In genomic region chr6:86547880-86548367, GRCm38 (mm10) we compare ENCODE assay signal across 8 mouse cellular contexts. TPM values are rescaled to one million over a fixed set of nuclear protein-coding genes. Genes with fewer than 3 reads are reported as not detected.
DNase-seq lines count a peak whose midpoint lies in the region; ATAC-seq and TF ChIP-seq lines count a peak whose summit lies in the region.

No protein-coding gene starts in this region.

- no peak for ATAC-seq in intestine, embryonic 14.5 days (replicated peaks; ENCODE audit: low FRiP score, low TSS enrichment, low read depth)
- ATAC-seq in liver, postnatal 0 days: peak; percentile 92
- peak; percentile 87 for ATAC-seq in stomach, embryonic 15.5 days (ENCODE audit: insufficient read depth, low FRiP score, low read depth)

- peak overlapping the region; percentile 43; the same call in 1 of the 2 replicates for H3K27ac ChIP-seq in intestine, embryonic 14.5 days (ENCODE audit: low read depth)
- peak overlapping the region; percentile 91 for H3K27ac ChIP-seq in liver, postnatal 0 days (ENCODE audit: low read depth)
- H3K27ac ChIP-seq in stomach, embryonic 15.5 days: peak overlapping the region; percentile 64

- H3K36me3 ChIP-seq in intestine, embryonic 14.5 days (ENCODE audit: control insufficient read depth, insufficient read depth, low read length): peaks cover 51% of the 10 kb centered on the region
- peaks cover 22% of the 10 kb centered on the region; the same call in 1 of the 2 replicates for H3K36me3 ChIP-seq in liver, postnatal 0 days (replicated peaks; ENCODE audit: insufficient read depth, low read length)
- H3K36me3 ChIP-seq in stomach, embryonic 15.5 days: peaks cover 29% of the 10 kb centered on the region

- no peaks in the 10 kb centered on the region for H3K27me3 ChIP-seq in intestine, embryonic 14.5 days (replicated peaks; ENCODE audit: control insufficient read depth, insufficient read depth, low read length)
- H3K27me3 ChIP-seq in liver, postnatal 0 days (ENCODE audit: insufficient read depth, low read length): no peaks in the 10 kb centered on the region
- H3K27me3 ChIP-seq in stomach, embryonic 15.5 days (replicated peaks): no peaks in the 10 kb centered on the region

- WGBS in intestine, embryonic 14.5 days: 43% methylated on average over 8 of the region's 8 CpGs
- WGBS in liver, postnatal 0 days (ENCODE audit: insufficient replicate concordance): 31% methylated on average over 8 of the region's 8 CpGs
- 42% methylated on average over 8 of the region's 8 CpGs for WGBS in stomach, embryonic 15.5 days

- no peak overlapping the region for H3K4me2 ChIP-seq in intestine, embryonic 14.5 days (ENCODE audit: low read length)
- peak overlapping the region; percentile 67 for H3K4me2 ChIP-seq in liver, postnatal 0 days (ENCODE audit: low read depth, low read length)
- H3K4me2 ChIP-seq in stomach, embryonic 15.5 days: no peak overlapping the region; the same call in 1 of the 2 replicates

- H3K4me3 ChIP-seq in intestine, embryonic 14.5 days (ENCODE audit: low read depth, low read length): no peak overlapping the region
- H3K4me3 ChIP-seq in liver, postnatal 0 days (ENCODE audit: low read depth, low read length): peak overlapping the region; percentile 36
- no peak overlapping the region for H3K4me3 ChIP-seq in stomach, embryonic 15.5 days (replicated peaks)

- peaks cover 5% of the 10 kb centered on the region; the same call in 1 of the 2 replicates for H3K4me1 ChIP-seq in intestine, embryonic 14.5 days (replicated peaks; ENCODE audit: control insufficient read depth, insufficient read depth, low read length)
- H3K4me1 ChIP-seq in liver, postnatal 0 days (ENCODE audit: insufficient read depth): peaks cover 17% of the 10 kb centered on the region
- H3K4me1 ChIP-seq in stomach, embryonic 15.5 days: 0 out of 2 replicates have a peak, but pooled peaks cover 4% of the 10 kb centered on the region

- peak; percentile 63 for DNase-seq in spleen, adult 12 weeks (ENCODE audit: low spot score)
- no peak for DNase-seq in spleen, adult 18-20 months
- DNase-seq in intestine, embryonic 14.5 days (ENCODE audit: low spot score): peak; percentile 64
- DNase-seq in liver, postnatal 0 days: peak; percentile 52
- DNase-seq in ovary, adult 18-20 months (ENCODE audit: low spot score): no peak
- DNase-seq in cerebellum, adult 18-20 months: no peak
- no peak for DNase-seq in cerebellum, postnatal 10 days

- TF ChIP-seq CTCF in liver, postnatal 0 days (IDR thresholded peaks at IDR 0.05; ENCODE audit: low read depth): peak; percentile 38

- no peak overlapping the region for H3K9ac ChIP-seq in intestine, embryonic 14.5 days (ENCODE audit: low read length)
- peak overlapping the region; percentile 65 for H3K9ac ChIP-seq in liver, postnatal 0 days (replicated peaks)
- no peak overlapping the region for H3K9ac ChIP-seq in stomach, embryonic 15.5 days

- H3K9me3 ChIP-seq in intestine, embryonic 14.5 days (ENCODE audit: control insufficient read depth, low read length): no peaks in the 10 kb centered on the region
- H3K9me3 ChIP-seq in liver, postnatal 0 days (ENCODE audit: low read length): no peaks in the 10 kb centered on the region
- no peaks in the 10 kb centered on the region for H3K9me3 ChIP-seq in stomach, embryonic 15.5 days

- TF ChIP-seq EP300 in liver, postnatal 0 days (IDR thresholded peaks at IDR 0.05; ENCODE audit: low read depth): peak; percentile 92

RNA-seq across cellular contexts. Expression of gene Pcbp1, which starts 21.8 kb away (rescaled TPM):
- 261 and 405 TPM in 2 replicates for polyA plus RNA-seq in intestine, embryonic 14.5 days (2014; fragmentation: Nextera tagmentation; extraction: Ambion mirVana)
- polyA plus RNA-seq in liver, postnatal 0 days (2015; fragmentation: Nextera tagmentation; extraction: Ambion mirVana): 206 and 208 TPM in 2 replicates
- polyA plus RNA-seq in stomach, embryonic 15.5 days (2015; fragmentation: Nextera tagmentation; extraction: Ambion mirVana): 518 and 529 TPM in 2 replicates

Comparison
In these comparisons a context has a peak if more than half of its experiments do, and no peak if none do; other contexts are left out.
1. DNase-seq: peak in spleen, adult 12 weeks (single experiment), intestine, embryonic 14.5 days (single experiment) and liver, postnatal 0 days (single experiment); none in spleen, adult 18-20 months (0 of 2), ovary, adult 18-20 months (single experiment), cerebellum, adult 18-20 months (0 of 2) and cerebellum, postnatal 10 days (0 of 2).
2. Peak in every context shown above with its lines, with median percentiles within 50 percentile points of each other: H3K27ac ChIP-seq.